Mouse (Mus musculus) large intestine, adult 2 months (tissue): ENCODE data around the gene Nfat5. TPM values are rescaled to one million over a fixed set of nuclear protein-coding genes. Genes with fewer than 3 reads are reported as not detected.

ENCODE experiments used
- polyA plus RNA-seq: library from polyadenylated mRNA; depleted of rRNA; stranded (reverse); fragments of >200 nt; gene quantifications from 2 replicates; pipeline ENCODE4 v1.2.3, GENCODE M21; 2012; rRNA removed

Nfat5 gene
- polyA plus RNA-seq, 1 experiment = 5.8 TPM

Other genes with a start within 250 kb of the Nfat5 start
- 18.0 and 21.9 TPM in 2 replicates for gene Pdf, start 244.9 kb upstream of the Nfat5 start, polyA plus RNA-seq
- 28.5 and 33.1 TPM in 2 replicates for gene Cog8, start 236.8 kb upstream of the Nfat5 start, polyA plus RNA-seq
- gene Nip7, start 236.6 kb upstream of the Nfat5 start, polyA plus RNA-seq = 28.4 and 31.3 TPM in 2 replicates
- gene Tmed6, start 227.8 kb upstream of the Nfat5 start, polyA plus RNA-seq = 7.5 and 18.0 TPM in 2 replicates
- 7.6 and 9.6 TPM in 2 replicates for gene Terf2, start 196.9 kb upstream of the Nfat5 start, polyA plus RNA-seq
- 107 and 208 TPM in 2 replicates for gene Cyb5b, start 142.8 kb upstream of the Nfat5 start, polyA plus RNA-seq
- gene Nqo1, start 109.7 kb downstream of the Nfat5 start, polyA plus RNA-seq = 16.9 and 29.9 TPM in 2 replicates
- gene Nob1, start 131.6 kb downstream of the Nfat5 start, polyA plus RNA-seq = 26.5 and 28.6 TPM in 2 replicates
- 38.2 and 53.8 TPM in 2 replicates for gene Wwp2, start 142.9 kb downstream of the Nfat5 start, polyA plus RNA-seq